Mouse (Mus musculus) hindbrain, postnatal 0 days (tissue): Measurements from ENCODE around the gene Thra. TPM values are rescaled to one million over a fixed set of nuclear protein-coding genes. Genes with fewer than 3 reads are reported as not detected.
"Not testable (repeated sequence)": the region's sequence is repeated elsewhere in the genome, so short reads cannot be mapped to it uniquely, and the experiment has no call there.

Experiments
- ATAC-seq: fragments of 200-750 bp; cut with Nextera tagmentation; 2 replicates; pipeline ENCODE4 v1.8.0; 2017; ENCODE audit warnings: mild to moderate bottlenecking, moderate TSS enrichment, moderate library complexity
- DNase-seq: peaks from one replicate; pipeline ENCODE4 v3.0.0-alpha.2; 2015; ENCODE audit warnings: low spot score
- H3K27ac ChIP-seq: fragments of 300-500 bp; sonication (generic); 2 replicates; pipeline ENCODE4 v1.5.1; 2014; ENCODE audit warnings: mild to moderate bottlenecking
- H3K27me3 ChIP-seq: fragments of 300-500 bp; sonication (generic); 2 replicates; pipeline ENCODE4 v1.6.1; 2014; ENCODE audit warnings: low read length, mixed read lengths; ENCODE audit not compliant: insufficient read depth
- H3K36me3 ChIP-seq: fragments of 300-500 bp; sonication (generic); 2 replicates; pipeline ENCODE4 v1.6.1; 2014; ENCODE audit warnings: low read length, mixed read lengths; ENCODE audit not compliant: insufficient read depth
- H3K4me1 ChIP-seq: fragments of 300-500 bp; sonication (generic); 2 replicates; pipeline ENCODE4 v1.6.1; 2014; ENCODE audit warnings: antibody characterized with exemption, low read length, mixed read lengths; ENCODE audit not compliant: insufficient read depth
- H3K4me2 ChIP-seq: fragments of 300-500 bp; sonication (generic); 2 replicates; pipeline ENCODE4 v1.6.1; 2014; ENCODE audit warnings: low read depth, mild to moderate bottlenecking, low read length, moderate library complexity, mixed read lengths
- H3K4me3 ChIP-seq: fragments of 300-500 bp; sonication (generic); 2 replicates; pipeline ENCODE4 v1.5.1; 2014; ENCODE audit warnings: low read length
- H3K9ac ChIP-seq: fragments of 300-500 bp; sonication (generic); replicated peaks from 2 replicates; pipeline ENCODE4 v1.6.1; 2014; ENCODE audit warnings: mild to moderate bottlenecking, low read length, moderate library complexity, mixed read lengths
- H3K9me3 ChIP-seq: fragments of 300-500 bp; sonication (generic); 2 replicates; pipeline ENCODE4 v1.6.1; 2016; ENCODE audit warnings: low read length, mixed read lengths
- CTCF ChIP-seq: IDR thresholded peaks from 2 replicates; pipeline ENCODE4 v1.5.1; 2016; ENCODE audit warnings: antibody characterized with exemption, control low read depth, low read depth
- WGBS: fragments of 180-500 bp; shearing (Covaris S2); extraction: QIAGEN DNeasy Blood & Tissue Kit; methylation state at CpG from one replicate; pipeline ENCODE4 v1.1.7; 2014; 5-methylcytosine and 5-hydroxymethylcytosine counted together
- polyA plus RNA-seq: library from polyadenylated mRNA; unstranded; fragments of >200 nt; fragmentation: Nextera tagmentation; extraction: Ambion mirVana; gene quantifications from 2 replicates; pipeline ENCODE4 v1.2.1, GENCODE M21; 2015
- total RNA-seq: library from RNA; depleted of rRNA; stranded (reverse); fragments of >200 nt; gene quantifications from 2 replicates; pipeline ENCODE4 v1.2.3, GENCODE M21; 2014

Thra gene
- total and polyA plus RNA-seq, 2 experiments from 2014 or later = 160 to 812 TPM

DNA sequence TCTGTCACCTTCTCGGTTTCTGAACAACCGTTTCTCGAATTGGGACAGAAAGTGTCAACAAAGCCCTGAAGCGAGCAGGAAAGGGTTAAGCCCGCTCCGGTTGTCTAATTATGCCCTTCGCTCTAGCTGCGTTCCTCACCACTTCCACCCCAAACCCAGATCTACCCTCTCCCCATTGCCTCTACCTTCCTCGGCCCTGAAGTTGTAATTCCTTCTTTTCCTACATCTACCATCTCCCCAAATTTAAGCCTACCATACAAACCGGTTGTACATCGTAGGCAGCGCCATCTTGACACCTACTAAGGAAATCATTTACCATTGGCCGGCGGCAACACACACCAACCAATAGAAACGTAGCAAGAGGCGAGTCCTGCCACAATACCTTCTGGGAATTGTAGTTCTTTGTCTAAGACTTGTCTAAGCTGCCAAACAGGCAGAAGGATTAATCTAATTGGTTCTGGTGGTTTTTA is 11.3 kb upstream of the Thra start, which contains the start of gene Med24:
Gene Med24 (minus strand): TSS at position 317 of the 470 bp plus-strand sequence.
- Histone ChIP-seq H3K9me3 (no peaks in the 10 kb centered on the region), H3K4me1 (peaks cover 4% of the 10 kb centered on the region), H3K4me2 (peak within 1 kb of the TSS; percentile 87), H3K4me3 (peak within 1 kb of the TSS; percentile 60), H3K27ac (peak within 1 kb of the TSS; percentile 83), H3K9ac (peak within 1 kb of the TSS; percentile 57), H3K27me3 (no peaks in the 10 kb centered on the region), H3K36me3 (peaks cover 20% of the 10 kb centered on the region)
- TF ChIP-seq CTCF = no peak
- DNase-seq (peak; percentile 96), ATAC-seq (peak; percentile 94)
- under 1% methylated on average over 16 of the region's 16 CpGs for WGBS

DNA sequence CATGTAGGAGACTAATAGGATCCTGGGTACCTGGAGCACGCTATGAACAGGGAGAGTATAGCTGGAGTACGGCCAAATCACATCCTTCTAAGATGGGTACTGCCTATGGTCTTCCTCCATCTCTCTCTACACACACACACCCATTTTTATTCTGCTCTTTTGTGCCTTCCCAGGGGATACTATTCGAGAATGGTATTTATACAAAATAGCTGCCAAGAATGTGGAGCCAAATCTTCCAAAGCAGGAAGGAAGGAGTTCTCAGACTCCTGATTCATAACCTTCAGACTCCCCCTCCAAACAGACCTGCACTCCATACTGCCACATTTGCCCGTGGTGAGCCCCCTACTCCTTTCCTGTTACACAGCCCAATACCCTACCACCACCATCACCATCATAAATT is 9.7 kb upstream of the Thra start:
- no peaks in the 10 kb centered on the region for H3K27me3 ChIP-seq
- H3K36me3 ChIP-seq = peaks cover 16% of the 10 kb centered on the region
- 51% methylated on average over 4 of the region's 4 CpGs for WGBS
- H3K9ac ChIP-seq = no peak overlapping the region
- no peak for TF ChIP-seq CTCF
- H3K4me3 ChIP-seq = no peak overlapping the region
- H3K4me2 ChIP-seq = no peak overlapping the region
- DNase-seq = no peak
- H3K9me3 ChIP-seq = no peaks in the 10 kb centered on the region
- 0 out of 2 replicates have a peak, but pooled peaks have one; percentile 20 for ATAC-seq
- H3K4me1 ChIP-seq = peaks cover 4% of the 10 kb centered on the region
- peak overlapping the region; percentile 22; the same call in 1 of the 2 replicates for H3K27ac ChIP-seq

DNA sequence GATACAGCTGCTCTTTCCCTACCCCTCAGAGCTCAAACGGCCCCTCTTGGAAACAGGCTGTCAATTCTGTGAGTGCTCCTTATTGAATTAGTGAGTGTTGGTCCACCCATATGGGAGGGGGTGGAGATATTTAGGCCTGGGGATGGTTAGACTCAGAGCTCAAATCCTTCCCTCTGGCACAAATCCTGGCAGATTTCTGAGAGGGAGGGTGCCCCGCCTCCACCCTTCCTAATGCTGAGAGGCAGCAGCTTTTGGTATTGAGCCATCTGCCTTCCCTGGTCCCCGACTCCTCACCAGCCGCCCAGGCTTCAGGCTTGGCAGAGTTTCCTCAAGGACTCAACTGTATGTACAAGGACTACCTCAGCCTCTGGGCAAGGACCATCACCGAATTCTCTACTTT is 9.3 kb upstream of the Thra start:
- Histone ChIP-seq H3K36me3 (peaks cover 12% of the 10 kb centered on the region), H3K9me3 (no peaks in the 10 kb centered on the region), H3K9ac (0 out of 2 replicates have a peak overlapping the region, but pooled peaks have one; percentile 17), H3K4me1 (peaks cover 4% of the 10 kb centered on the region), H3K4me2 (no peak overlapping the region), H3K27me3 (no peaks in the 10 kb centered on the region), H3K4me3 (no peak overlapping the region), H3K27ac (peak overlapping the region; percentile 22; the same call in 1 of the 2 replicates)
- WGBS = 34% methylated on average over 5 of the region's 5 CpGs
- no peak for TF ChIP-seq CTCF
- peak; percentile 77 for DNase-seq
- 0 out of 2 replicates have a peak, but pooled peaks have one; percentile 42 for ATAC-seq

DNA sequence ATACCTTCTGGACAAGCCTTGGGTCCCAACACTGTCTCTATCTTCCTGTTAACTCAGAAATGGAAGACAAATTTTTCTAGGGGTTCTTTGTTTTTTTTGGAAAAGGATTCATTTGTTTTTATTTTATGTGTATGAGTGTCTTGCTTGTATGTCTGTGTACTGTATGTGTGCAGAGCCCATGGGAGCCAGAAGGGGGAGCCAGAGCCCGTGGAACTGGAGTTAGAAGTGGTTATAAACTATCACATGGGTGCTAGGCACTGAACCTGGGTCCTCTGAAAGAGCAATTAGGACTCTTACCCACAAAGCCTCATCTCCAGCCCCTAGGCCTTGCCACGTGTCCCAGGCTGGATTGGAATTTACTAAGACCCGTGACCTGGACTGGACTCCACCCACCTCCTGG is 6.4 kb upstream of the Thra start:
- ATAC-seq (no peak), DNase-seq (no peak)
- Histone ChIP-seq H3K4me2 (no peak overlapping the region), H3K27me3 (no peaks in the 10 kb centered on the region), H3K4me3 (no peak overlapping the region), H3K9me3 (no peaks in the 10 kb centered on the region), H3K36me3 (no peaks in the 10 kb centered on the region), H3K9ac (no peak overlapping the region), H3K27ac (no peak overlapping the region), H3K4me1 (peaks cover 12% of the 10 kb centered on the region)
- no peak for TF ChIP-seq CTCF
- 82% methylated on average over 3 of the region's 3 CpGs for WGBS

DNA sequence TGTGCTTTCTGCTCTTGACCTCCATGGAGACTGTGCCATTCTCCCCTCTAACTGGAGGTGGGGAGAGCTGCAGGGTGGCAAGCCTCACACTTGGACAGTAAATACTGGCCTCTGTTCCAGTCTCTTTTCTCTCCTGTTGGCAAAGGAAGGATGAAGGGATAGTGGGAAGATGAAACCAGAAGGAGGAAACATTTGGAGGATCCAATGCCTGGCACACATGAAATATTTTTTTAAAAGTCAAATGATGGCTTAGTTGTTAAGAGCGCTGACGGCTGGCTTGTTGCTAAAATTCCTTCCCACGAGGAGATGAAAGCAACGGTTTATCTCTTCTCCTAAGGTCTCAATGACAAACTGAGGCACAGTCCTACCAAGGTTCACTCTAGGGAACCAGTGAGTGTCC is 5.3 kb upstream of the Thra start:
- ATAC-seq = no peak
- Histone ChIP-seq H3K4me1 (peaks cover 20% of the 10 kb centered on the region), H3K36me3 (no peaks in the 10 kb centered on the region), H3K4me3 (no peak overlapping the region), H3K27ac (no peak overlapping the region), H3K9me3 (no peaks in the 10 kb centered on the region), H3K4me2 (no peak overlapping the region), H3K9ac (no peak overlapping the region), H3K27me3 (no peaks in the 10 kb centered on the region)
- TF ChIP-seq CTCF = no peak
- no peak for DNase-seq
- 95% methylated on average over 4 of the region's 4 CpGs for WGBS

DNA sequence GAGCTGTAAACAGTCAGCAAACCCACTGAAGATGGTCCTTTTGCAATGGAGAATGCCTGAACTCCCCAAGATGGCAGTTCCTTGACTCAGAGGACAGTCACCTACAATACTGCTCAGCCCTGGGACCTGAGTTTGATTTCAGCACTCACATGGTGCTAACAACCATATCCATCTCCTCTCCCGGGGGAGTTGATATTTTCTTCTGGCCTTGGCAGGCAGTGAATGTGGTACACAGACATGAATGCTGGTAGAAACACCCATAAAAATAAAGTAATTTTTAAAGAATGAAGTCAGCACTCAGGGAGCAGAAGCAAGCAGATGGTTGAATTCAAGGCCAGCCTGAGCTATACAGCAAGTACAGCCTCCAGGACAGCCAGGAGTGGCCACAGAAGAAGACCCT is 4.3 kb upstream of the Thra start:
- 84% methylated on average over 1 of the region's 1 CpGs for WGBS

DNA sequence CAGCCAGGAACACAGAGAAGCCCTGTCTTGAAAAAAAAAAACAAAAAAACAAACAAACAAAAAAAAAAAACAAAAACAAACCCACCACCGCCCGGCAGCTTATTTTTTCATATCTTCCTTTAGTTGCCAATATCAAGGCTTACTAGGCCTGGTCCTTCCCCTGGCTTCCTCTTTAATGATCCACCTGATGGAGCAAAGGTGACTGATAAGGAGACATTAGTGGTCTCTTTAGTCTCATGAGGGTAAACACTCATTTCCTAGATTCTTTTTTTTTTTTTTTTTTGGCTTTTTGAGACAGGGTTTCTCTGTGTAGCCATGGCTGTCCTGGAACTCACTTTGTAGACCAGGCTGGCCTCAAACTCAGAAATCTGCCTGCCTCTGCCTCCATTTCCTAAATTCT is 3.2 kb upstream of the Thra start:
- H3K9ac ChIP-seq, H3K36me3 ChIP-seq, H3K4me2 ChIP-seq, DNase-seq, ATAC-seq, H3K9me3 ChIP-seq, H3K4me3 ChIP-seq, H3K27me3 ChIP-seq, H3K27ac ChIP-seq: not testable (repeated sequence)
- WGBS = 100% methylated on average over 2 of the region's 2 CpGs
- H3K4me1 ChIP-seq = peaks cover 31% of the 10 kb centered on the region

More for the DNA sequence above, 4.3 kb upstream of the Thra start:
- TF ChIP-seq CTCF = no peak
- ATAC-seq (no peak), DNase-seq (no peak)
- no peaks in the 10 kb centered on the region for H3K27me3 ChIP-seq
- H3K9ac ChIP-seq = no peak overlapping the region
- H3K4me1 ChIP-seq = peaks cover 31% of the 10 kb centered on the region
- no peak overlapping the region for H3K4me2 ChIP-seq
- no peaks in the 10 kb centered on the region for H3K36me3 ChIP-seq
- no peaks in the 10 kb centered on the region for H3K9me3 ChIP-seq
- no peak overlapping the region for H3K4me3 ChIP-seq
- H3K27ac ChIP-seq = no peak overlapping the region
